Mouse (Mus musculus): ENCODE results near the gene Ago4. TPM values are rescaled to one million over a fixed set of nuclear protein-coding genes. Genes with fewer than 3 reads are reported as not detected.

The Ago4 gene
- total RNA-seq (2023): 10 to 100 TPM in 1 of 2 experiments, 1 to 10 TPM in 1; 9.2 to 10.8 TPM

DNA sequence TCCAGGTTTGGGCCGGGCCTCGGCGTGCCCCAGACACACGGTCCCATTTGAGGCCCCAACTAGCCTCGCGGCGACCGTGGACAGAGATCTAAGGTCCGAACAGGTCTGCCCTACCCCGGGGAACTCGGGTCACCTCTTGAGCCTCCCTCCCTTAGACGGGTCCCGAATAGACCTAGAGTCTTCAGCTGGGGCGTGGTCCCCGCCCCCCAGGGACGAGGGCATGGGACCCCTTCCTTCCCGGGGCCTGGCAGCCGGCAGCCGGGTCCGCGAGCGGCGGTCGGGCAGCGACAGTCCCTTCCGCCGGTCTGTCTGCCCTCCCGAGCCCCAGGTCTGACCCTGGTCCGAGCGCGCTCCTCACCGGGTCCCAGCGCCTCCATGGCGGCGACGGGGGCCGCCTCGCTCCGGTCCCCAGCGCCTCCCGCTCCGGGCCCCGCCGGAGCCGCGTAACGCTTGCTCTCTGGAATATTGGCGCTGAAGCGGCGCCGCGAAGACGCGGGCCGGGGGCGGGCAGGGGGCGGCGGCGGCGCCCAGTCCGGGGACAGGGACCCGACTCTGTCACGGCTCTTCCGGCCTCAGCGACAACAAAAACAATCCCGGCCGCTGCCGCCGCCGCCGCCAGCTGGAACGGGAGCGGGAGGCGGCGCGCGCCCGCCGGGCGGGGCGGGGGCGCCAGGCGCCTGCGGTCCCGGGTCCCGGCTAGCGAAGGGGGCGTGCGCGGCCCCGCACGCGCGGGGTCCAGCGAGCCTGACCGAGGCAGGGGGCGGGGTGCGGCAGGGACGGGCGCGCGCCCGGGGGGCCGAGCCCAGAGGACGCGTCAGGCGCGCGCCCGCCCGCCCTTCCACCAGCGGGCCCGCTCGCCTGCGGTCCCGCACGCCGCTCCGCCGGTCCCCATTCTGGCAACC is at the start of gene Ago4:
Gene Ago4 (minus strand): TSS at position 646 of the 902 bp plus-strand sequence.

DNA sequence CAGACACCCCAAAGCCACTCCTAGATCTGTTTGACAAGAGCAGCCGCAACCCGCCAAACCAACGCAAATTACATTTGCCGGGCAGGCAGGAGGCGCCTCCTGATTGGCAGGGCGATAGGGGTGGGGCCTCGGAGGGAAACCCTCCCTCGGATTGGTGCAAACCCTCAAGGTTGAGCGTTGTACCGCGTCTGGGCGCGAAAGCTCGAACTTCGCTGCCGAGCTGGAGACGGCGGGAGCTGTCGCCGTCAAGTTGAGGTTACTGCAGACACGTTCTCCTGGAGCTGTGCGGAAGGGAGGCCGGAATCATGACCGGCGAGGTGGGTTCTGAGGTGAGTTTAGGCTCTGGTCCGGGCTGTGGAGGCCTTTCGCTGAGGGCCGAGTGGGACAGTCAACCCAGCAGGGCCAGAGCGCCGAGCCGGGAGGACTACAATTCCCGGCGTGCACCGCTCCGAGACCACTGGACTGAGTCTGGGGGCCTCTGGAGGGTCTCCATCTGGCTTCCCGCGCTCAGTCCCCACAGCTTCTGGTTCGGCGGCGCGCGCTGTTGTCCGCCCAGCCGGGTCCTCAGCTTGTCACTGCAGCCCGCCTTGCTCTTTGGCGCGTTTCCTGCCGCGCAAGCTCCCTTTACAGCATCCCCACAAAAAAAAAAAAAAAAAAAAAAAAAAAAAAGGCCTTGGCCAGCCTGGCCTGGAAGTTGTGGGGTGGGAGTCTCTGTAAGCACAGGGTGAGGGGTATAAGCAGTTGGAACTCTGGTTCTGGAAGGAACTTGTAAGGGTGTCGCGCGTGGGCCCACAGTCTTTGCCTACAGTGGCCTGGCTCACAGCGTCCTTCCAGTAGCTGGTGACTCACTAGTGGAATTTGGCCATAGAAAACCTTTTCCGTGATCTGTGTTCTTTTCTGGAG is 23.8 kb upstream of the Ago4 start, which contains the start of gene Clspn:
Gene Clspn (plus strand): TSS at position 127 of the 903 bp plus-strand sequence.

DNA sequence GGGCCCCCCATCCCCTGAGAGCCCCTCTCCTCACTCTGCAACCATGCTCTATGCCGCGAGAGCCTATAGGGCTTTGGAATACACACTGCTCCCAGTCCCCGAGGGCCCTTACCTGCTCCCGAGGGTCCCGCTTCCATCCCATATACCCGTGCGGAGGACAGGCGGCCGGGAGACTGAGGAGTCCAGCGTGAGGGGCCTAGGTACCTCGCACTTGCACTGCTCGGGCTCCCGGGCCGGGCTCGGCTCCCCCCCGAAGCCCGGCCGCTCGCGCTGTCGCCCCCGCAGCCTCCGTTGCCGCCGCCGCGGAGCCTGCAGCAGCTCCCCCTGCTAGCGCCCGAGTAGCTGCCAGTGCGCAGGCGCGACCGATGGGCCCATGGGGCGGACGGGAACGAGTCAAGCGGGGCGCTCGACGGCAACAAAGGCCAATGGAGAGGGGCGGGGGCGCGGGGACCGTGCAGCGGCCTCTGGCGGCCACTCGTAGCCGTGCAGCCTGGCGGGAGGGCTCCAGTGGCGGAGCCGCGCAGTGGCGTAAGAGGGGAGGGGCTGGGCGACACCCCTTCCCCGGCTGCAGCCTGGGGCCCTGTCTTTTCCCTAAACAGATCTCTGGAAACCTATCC is 64.9 kb downstream of the Ago4 start, which contains the start of gene Ago1:
Gene Ago1 (minus strand): TSS at position 299 of the 617 bp plus-strand sequence.

Other genes with a start within 250 kb of the Ago4 start
- gene Col8a2, start 246.7 kb downstream of the Ago4 start, total RNA-seq (2023): not detected
- gene Adprhl2, start 211.8 kb downstream of the Ago4 start, total RNA-seq (2023): 10 to 100 TPM; 13.1 to 16.5 TPM
- not detected for gene Tekt2, start 207.8 kb downstream of the Ago4 start, total RNA-seq (2023)
- gene Ago3, start 103.9 kb downstream of the Ago4 start, total RNA-seq (2023): 10 to 100 TPM in 1 of 2 experiments, 1 to 10 TPM in 1; 9.0 to 11.7 TPM
- gene Ago1, start 64.9 kb downstream of the Ago4 start, total RNA-seq (2023): 10 to 100 TPM; 11.7 to 13.9 TPM
- gene Clspn, start 23.5 kb upstream of the Ago4 start, total RNA-seq (2023): 10 to 100 TPM; 30.7 to 32.7 TPM
- gene 5730409E04Rik, start 76.3 kb upstream of the Ago4 start, total RNA-seq (2023): 1 to 10 TPM in 1 of 2 experiments, under 1 TPM in 1; 0.97 to 1.1 TPM
- 10 to 100 TPM; 80.6 to 94.2 TPM for gene Psmb2, start 144.2 kb upstream of the Ago4 start, total RNA-seq (2023)
- gene Tfap2e, start 202.8 kb upstream of the Ago4 start, total RNA-seq (2023): not detected
- gene Ncdn, start 220.0 kb upstream of the Ago4 start, total RNA-seq (2023): 10 to 100 TPM; 14.2 to 15.0 TPM
- gene AU040320, start 220.1 kb upstream of the Ago4 start, total RNA-seq (2023): 10 to 100 TPM; 48.6 to 58.5 TPM

Measured in neutrophil, adult 59 days (primary cell).